Mouse (Mus musculus) G1E-ER4 (cell line): ENCODE data around the gene Rdh13. TPM values are rescaled to one million over a fixed set of nuclear protein-coding genes. Genes with fewer than 3 reads are reported as not detected.

Source experiments
- GATA1 ChIP-seq: IDR thresholded peaks from one replicate; pipeline ENCODE4 v1.8.0; 2012; ENCODE audit warnings: low read length, inconsistent platforms
- polyA plus RNA-seq: library from polyadenylated mRNA; stranded (reverse); fragments of >175 nt; gene quantifications from 2 replicates; pipeline ENCODE4 v1.2.3, GENCODE M21; 2012

Gene Rdh13
- 7.2 and 8.9 TPM in 2 replicates for polyA plus RNA-seq

GRCm38 (mm10) chr7:4445216-4445791, at the start of gene Rdh13:
Gene Rdh13, minus strand, starts transcription at chr7:4445649.
- no peak for TF ChIP-seq GATA1

GRCm38 (mm10) chr7:4493991-4494390, 48.5 kb upstream of the Rdh13 start:
- TF ChIP-seq GATA1: no peak

DNA sequence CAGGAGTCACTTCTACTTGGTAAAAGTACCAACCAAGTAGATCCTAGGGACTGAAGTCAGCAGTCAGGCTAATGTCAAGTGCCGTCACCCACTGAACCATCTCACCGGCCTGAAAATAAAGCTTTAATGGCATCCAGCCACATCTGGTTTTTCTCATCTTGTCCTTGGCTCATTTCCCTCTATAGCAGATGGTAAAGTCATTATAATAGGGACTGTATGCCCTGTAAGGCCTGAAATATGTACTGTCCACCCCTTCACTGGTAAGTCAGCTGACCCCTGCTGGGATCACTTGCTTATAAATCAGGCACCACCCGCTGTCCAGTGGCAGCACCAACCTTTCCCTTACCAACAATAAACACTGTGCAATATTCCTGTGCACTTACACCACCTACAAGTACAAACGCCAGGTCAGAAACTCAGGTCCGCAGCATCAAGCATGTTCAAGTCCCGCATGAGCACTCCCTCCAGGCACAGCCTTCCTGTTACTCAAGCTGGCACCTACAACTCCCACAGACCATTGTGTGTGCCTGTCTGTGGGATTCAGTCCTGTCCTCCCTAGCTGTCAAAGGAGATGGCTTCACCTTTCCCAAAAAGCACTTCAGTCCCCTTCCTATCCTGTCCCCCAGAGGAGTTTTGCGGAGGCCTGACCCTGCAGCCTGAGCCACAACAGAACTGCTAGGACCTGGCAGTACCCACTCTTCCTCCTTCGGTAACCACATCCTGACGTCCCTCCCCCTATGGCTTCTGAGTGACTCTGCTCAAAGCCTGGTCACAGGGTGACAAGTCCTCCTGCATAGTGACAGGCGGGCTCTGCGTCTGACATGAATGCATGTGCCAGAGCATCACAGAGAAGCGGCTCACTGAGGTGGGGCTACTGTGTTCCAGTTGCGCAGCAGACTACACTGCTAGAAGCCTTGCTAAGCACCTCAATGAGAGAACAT, 47.1 kb upstream of the Rdh13 start:
- no peak for TF ChIP-seq GATA1

DNA sequence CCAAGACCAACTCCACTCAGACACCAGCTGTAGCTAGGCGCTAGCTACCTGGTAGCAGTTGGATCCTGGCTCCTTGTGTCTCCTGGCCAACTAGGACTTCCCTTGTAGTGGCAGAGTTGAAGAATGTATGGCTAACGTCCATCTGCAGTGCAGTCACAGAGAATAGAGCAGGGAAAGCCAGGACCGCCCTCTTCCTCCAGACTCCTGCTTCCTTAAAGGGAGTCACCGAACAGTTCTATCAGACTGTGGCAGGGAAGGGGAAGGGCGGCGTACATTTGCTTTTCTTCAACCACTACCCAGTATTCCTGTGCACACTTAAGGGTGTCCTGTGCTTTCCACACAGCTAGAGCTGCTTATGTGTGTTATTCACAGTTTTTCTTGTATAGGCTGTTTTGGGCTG, 45.9 kb upstream of the Rdh13 start:
- no peak for TF ChIP-seq GATA1

DNA sequence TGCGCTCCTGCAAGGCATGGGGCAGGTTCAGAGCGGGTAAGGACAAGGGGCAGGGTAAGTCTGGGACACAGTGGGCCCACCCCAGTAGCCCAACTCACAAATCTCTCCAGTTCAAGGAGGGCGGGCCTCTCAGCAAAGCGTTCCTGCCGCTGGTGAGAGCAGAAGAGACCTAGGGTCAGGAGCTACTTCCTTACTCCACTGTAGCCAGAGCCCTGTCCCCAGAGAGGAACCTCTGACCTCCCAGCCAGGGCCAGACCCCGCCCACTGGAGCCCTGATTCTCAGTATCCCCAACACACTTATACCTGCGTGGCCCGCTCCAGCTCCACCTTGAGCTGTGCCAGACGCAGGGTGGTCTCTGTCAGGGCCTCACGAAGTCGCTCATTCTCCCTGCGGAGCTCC, 36.8 kb upstream of the Rdh13 start:
- TF ChIP-seq GATA1: no peak

GRCm38 (mm10) chr7:4479674-4480073, 34.2 kb upstream of the Rdh13 start:
- TF ChIP-seq GATA1: no peak

- no peak for TF ChIP-seq GATA1
These were observed 33.4 kb upstream of the Rdh13 start for GRCm38 (mm10) chr7:4478796-4479291.

DNA sequence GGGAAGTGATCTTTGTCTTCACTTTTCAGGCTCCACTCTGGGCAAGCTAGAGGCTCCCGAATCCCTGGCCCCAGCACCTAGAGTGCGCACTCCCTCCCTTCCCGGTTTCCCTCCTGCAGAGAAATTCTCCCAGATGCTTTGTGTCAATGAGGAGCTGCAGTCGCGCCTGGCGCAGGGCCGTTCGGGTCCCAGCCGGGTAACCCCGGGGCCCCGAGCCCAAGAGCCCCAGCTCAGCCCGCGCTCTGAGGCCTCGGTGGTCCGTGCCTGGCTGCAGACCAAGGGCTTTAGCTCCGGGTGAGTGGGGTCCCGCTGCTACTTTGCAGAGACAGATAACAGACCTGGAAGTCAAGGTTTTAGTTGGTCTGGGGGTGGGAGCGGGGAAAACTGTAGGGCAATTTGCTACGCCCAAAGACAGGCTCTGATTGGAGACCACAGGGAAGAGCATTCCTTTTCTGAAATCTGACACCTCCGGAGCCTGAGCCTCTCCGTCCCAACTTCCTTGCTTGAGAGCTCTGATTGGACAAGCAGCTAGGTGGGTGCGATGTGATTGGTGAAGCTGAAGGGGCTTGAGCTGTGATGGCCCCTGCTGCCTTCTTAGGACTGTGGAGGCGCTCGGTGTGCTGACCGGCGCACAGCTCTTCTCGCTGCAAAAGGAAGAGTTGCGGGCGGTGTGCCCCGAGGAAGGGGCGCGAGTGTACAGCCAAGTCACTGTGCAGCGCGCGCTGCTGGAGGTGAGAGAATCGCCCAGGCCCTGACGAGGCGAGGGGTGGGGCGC, 32.8 kb upstream of the Rdh13 start:
- TF ChIP-seq GATA1: no peak

GRCm38 (mm10) chr7:4473940-4474339, 28.5 kb upstream of the Rdh13 start:
- TF ChIP-seq GATA1: no peak

DNA sequence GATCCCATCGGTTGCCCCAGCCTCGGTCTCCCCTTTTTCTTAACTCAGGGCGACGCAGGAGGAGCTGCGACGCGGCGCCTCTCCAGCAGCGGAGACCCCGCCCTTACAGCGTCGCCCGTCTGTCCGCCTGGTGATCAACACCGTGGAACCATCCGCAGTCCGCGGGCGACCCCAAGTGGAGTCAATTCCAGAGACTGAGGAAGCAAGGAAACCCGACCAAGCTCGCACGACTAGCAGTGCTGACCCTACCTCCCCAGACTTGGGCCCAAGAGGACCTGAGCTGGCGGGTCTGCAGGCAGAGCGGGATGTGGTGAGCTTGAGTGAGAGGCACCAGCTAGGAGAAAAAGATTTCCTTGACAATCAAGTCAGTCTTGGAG, 25.7 kb upstream of the Rdh13 start:
- TF ChIP-seq GATA1: no peak

DNA sequence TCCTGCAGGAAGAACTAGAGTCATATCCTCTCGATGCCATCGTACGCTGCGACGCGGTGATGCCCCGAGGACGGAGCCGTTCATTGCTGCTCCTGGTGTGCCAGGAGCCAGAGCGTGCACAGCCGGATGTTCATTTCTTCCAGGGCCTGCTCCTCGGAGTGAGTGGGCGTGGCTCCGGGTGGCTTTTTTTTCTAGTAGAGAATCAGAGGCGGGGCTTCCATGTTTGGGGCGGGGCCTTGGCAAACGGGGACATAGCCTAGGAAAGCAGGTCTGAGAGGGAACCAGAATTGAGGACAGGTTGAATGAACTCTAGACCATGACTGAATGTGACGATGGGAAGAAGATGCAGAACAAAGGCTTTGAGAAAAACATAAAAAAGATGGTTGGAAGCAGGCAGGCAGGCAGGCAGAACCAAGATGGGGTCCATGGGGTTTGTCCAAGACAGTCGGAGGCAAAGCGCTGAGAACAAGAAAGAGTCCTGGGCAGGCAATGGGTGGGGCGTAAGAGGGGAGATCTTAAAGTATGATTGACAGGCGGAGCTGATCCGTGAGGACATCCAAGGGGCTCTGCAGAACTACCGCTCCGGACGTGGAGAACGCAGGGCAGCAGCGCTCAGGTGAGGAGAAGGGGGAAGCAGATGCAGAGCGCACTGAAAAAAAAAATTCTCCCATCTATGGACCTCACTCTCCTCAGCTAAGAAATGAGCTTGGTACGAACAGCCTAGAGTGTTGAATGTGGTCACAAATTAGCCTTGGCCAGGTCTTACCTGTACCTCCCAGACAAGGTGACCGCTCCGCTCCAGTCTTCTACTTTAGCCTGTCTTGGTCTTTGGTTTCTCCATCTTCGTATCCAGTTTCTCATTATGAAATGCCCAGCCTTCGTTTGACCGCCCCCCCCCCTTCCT, 25.1 kb upstream of the Rdh13 start:
- TF ChIP-seq GATA1: no peak

GRCm38 (mm10) chr7:4467801-4468200, 22.4 kb upstream of the Rdh13 start:
- no peak for TF ChIP-seq GATA1

DNA sequence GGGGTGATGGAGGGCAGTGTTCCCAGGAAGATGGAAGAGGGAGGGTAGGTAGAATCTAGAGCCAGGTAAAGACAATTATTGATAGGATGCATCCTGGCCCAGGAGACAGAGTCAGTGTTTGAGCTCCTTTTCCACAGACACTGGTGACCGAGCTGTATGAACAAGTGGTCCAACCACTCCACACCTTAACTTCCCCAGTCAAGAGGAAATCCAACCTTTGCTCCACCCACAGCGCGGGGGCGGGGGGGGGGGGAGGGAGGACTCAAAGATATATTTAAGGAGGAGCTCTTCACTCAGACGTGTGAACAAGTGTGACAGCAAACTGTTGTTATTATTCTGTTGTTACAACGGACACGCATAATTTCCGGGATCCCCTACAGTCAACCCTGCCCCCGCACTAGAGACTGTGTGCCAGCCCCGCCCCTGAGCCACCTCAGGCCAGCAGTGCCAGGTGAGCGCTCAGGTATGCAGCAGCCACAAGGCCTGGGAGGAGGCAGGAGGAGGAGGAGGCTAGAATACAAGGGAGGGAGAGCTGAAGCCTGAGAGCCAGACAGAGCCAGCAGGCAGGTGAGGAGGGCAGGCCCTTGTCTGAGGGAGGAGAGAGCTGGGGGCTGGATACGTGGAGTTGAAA, 18.9 kb upstream of the Rdh13 start:
- no peak for TF ChIP-seq GATA1

GRCm38 (mm10) chr7:4460576-4461434, 15.4 kb upstream of the Rdh13 start, which contains the start of gene Eps8l1:
Gene Eps8l1, plus strand, starts transcription at chr7:4460674.
- TF ChIP-seq GATA1: no peak
